In genomic region chr4:137667747-137668146, GRCm38 (mm10) we compare ENCODE assay signal across 10 mouse cellular contexts. TPM values are rescaled to one million over a fixed set of nuclear protein-coding genes. Genes with fewer than 3 reads are reported as not detected.
DNase-seq lines count a peak whose midpoint lies in the region; ATAC-seq and TF ChIP-seq lines count a peak whose summit lies in the region.
"Had no signal": no experiment of that assay in that cellular context is flagged by ENCODE, and none has a peak within 500 bp of the region (broad histone marks: within the 10 kb centered on the region; RNA-seq: fewer than 3 reads in every experiment).

No protein-coding gene starts in this region.

- no peak for DNase-seq in layer of hippocampus, adult 2 months (ENCODE audit: low spot score in 2 of 2)
- DNase-seq in layer of hippocampus, adult 9-11 months, result no peak
- DNase-seq in brain, adult 2 months (ENCODE audit: low read depth, low spot score), result peak; percentile 90
- DNase-seq in cerebellum, adult 11-12 months, result peak; percentile 87
- no peak for DNase-seq in right cerebral cortex, postnatal 36 days (ENCODE audit: low spot score in 2 of 2)
- DNase-seq: thymus, postnatal 14 days had no signal

- H3K9me3 ChIP-seq in hindbrain, embryonic 15.5 days, result no peaks in the 10 kb centered on the region
- no peaks in the 10 kb centered on the region for H3K9me3 ChIP-seq in intestine, postnatal 0 days (ENCODE audit: control insufficient read depth)
- H3K9me3 ChIP-seq: limb, embryonic 15.5 days had no signal

- H3K4me1 ChIP-seq in hindbrain, embryonic 15.5 days (replicated peaks), result peaks cover 47% of the 10 kb centered on the region
- no peaks in the 10 kb centered on the region for H3K4me1 ChIP-seq in intestine, postnatal 0 days (replicated peaks; ENCODE audit: control insufficient read depth, insufficient read depth, low read length)

- no peaks in the 10 kb centered on the region for H3K27me3 ChIP-seq in hindbrain, embryonic 15.5 days
- peaks cover 21% of the 10 kb centered on the region; the same call in 1 of the 2 replicates for H3K27me3 ChIP-seq in intestine, postnatal 0 days (replicated peaks; ENCODE audit: control insufficient read depth, insufficient read depth, low read length)

- no peak for ATAC-seq in hindbrain, embryonic 15.5 days (ENCODE audit: low FRiP score, low read depth)
- ATAC-seq in megakaryocyte-erythroid progenitor cell, adult 5-6 weeks (replicated peaks; ENCODE audit: low FRiP score, low TSS enrichment, poor library complexity, severe bottlenecking), result no peak
- no peak for ATAC-seq in intestine, postnatal 0 days

- peak overlapping the region; percentile 69 for H3K4me2 ChIP-seq in hindbrain, embryonic 15.5 days
- no peak overlapping the region for H3K4me2 ChIP-seq in intestine, postnatal 0 days (replicated peaks; ENCODE audit: low read depth)
- H3K4me2 ChIP-seq: limb, embryonic 15.5 days had no signal

- no peaks in the 10 kb centered on the region for H3K36me3 ChIP-seq in hindbrain, embryonic 15.5 days
- H3K36me3 ChIP-seq in intestine, postnatal 0 days (ENCODE audit: control insufficient read depth, insufficient read depth), result no peaks in the 10 kb centered on the region
- H3K36me3 ChIP-seq: limb, embryonic 15.5 days had no signal

- peak overlapping the region; percentile 87 for H3K4me3 ChIP-seq in layer of hippocampus, adult 2 months
- H3K4me3 ChIP-seq in hindbrain, embryonic 15.5 days, result no peak overlapping the region
- no peak overlapping the region for H3K4me3 ChIP-seq in intestine, postnatal 0 days (ENCODE audit: low read depth, low read length)
- H3K4me3 ChIP-seq: limb, embryonic 15.5 days had no signal

- H3K9ac ChIP-seq in hindbrain, embryonic 15.5 days, result no peak overlapping the region
- H3K9ac ChIP-seq in intestine, postnatal 0 days (ENCODE audit: low read depth, low read length), result no peak overlapping the region
- H3K9ac ChIP-seq: limb, embryonic 15.5 days had no signal

- WGBS in hindbrain, embryonic 15.5 days, result 45% methylated on average over 5 of the region's 5 CpGs
- 62% methylated on average over 5 of the region's 5 CpGs for WGBS in intestine, postnatal 0 days

- peak overlapping the region; percentile 98 for H3K27ac ChIP-seq in layer of hippocampus, adult 2 months
- H3K27ac ChIP-seq in hindbrain, embryonic 15.5 days (replicated peaks), result peak overlapping the region; percentile 44; the same call in 1 of the 2 replicates
- H3K27ac ChIP-seq in intestine, postnatal 0 days (ENCODE audit: low read depth, low read length), result no peak overlapping the region
- H3K27ac ChIP-seq: limb, embryonic 15.5 days had no signal

- TF ChIP-seq CTCF in layer of hippocampus, adult 2 months (conservative IDR thresholded peaks at IDR 0.05), result no peak
- TF ChIP-seq CTCF in intestine, postnatal 0 days (IDR thresholded peaks at IDR 0.05; ENCODE audit: low read depth), result no peak

RNA-seq across cellular contexts. Expression of gene Rap1gap, which starts 3.2 kb away (rescaled TPM):
- total RNA-seq in layer of hippocampus, adult 2 months (2021), result 100 to 1,000 TPM; 281 to 291 TPM
- 93.2 and 99.6 TPM in 2 replicates for polyA plus RNA-seq in hindbrain, embryonic 15.5 days (2015; fragmentation: Nextera tagmentation; extraction: Ambion mirVana)
- total RNA-seq in megakaryocyte-erythroid progenitor cell, adult 5-6 weeks (2014; fragmentation: Nextera tagmentation), result 0.45 and 2.3 TPM in 2 replicates
- total RNA-seq in megakaryocyte-erythroid progenitor cell, adult 5-6 weeks (2017), result 0.57 TPM in 1 of 2 replicates, not detected in the other
- polyA plus RNA-seq in intestine, postnatal 0 days (2015; fragmentation: Nextera tagmentation; extraction: Ambion mirVana), result 8.9 and 9.1 TPM in 2 replicates

Comparison
In these comparisons a context has a peak if more than half of its experiments do, and no peak if none do; other contexts are left out.
1. DNase-seq: peak in brain, adult 2 months (single experiment) and cerebellum, adult 11-12 months (single experiment); none in layer of hippocampus, adult 2 months (0 of 2), layer of hippocampus, adult 9-11 months (single experiment) and right cerebral cortex, postnatal 36 days (0 of 2).
2. RNA of gene Rap1gap, which starts 3.2 kb away (total RNA-seq): 281 to 291 TPM in layer of hippocampus, adult 2 months; 0.45 to 2.3 TPM in megakaryocyte-erythroid progenitor cell, adult 5-6 weeks; every median in the first group is over 10 times any median in the second.